Mouse (Mus musculus): Measurements from ENCODE around the gene Taf15. TPM values are rescaled to one million over a fixed set of nuclear protein-coding genes. Genes with fewer than 3 reads are reported as not detected.

Gene Taf15
- 68.5 and 74.6 TPM in 2 replicates for polyA plus RNA-seq (2012; rRNA removed)

GRCm38 (mm10) chr11:83472324-83473234 is at the start of gene Taf15:
Gene Taf15, plus strand, starts transcription at chr11:83473086.

GRCm38 (mm10) chr11:83429355-83429754 is 43.5 kb upstream of the Taf15 start, which contains the start of gene Gas2l2:
Gene Gas2l2, minus strand, starts transcription at chr11:83429455.

GRCm38 (mm10) chr11:83437377-83437776 is 35.5 kb upstream of the Taf15 start, which contains the start of gene 1700020L24Rik:
Gene 1700020L24Rik, plus strand, starts transcription at chr11:83437677.

GRCm38 (mm10) chr11:83462711-83463244 is 10.1 kb upstream of the Taf15 start, which contains the start of gene Mmp28:
Gene Mmp28, minus strand, starts transcription at chr11:83463071.

GRCm38 (mm10) chr11:83522075-83522474 is 49.2 kb downstream of the Taf15 start, which contains the start of gene Heatr9:
Gene Heatr9, minus strand, starts transcription at chr11:83522175.

GRCm38 (mm10) chr11:83530360-83530759 is 57.5 kb downstream of the Taf15 start, which contains the start of gene Ccl5:
Gene Ccl5, minus strand, starts transcription at chr11:83530518.

Other genes with a start within 250 kb of the Taf15 start
- 0.03 and 0.04 TPM in 2 replicates for gene Slfn14, start 186.4 kb upstream of the Taf15 start, polyA plus RNA-seq (2012; rRNA removed)
- gene Ap2b1, start 174.1 kb upstream of the Taf15 start, polyA plus RNA-seq (2012; rRNA removed): 117 and 129 TPM in 2 replicates
- 11.2 and 12.5 TPM in 2 replicates for gene Pex12, start 170.5 kb upstream of the Taf15 start, polyA plus RNA-seq (2012; rRNA removed)
- gene Rasl10b, start 63.9 kb upstream of the Taf15 start, polyA plus RNA-seq (2012; rRNA removed): 84.3 and 91.7 TPM in 2 replicates
- gene Gas2l2, start 43.6 kb upstream of the Taf15 start, polyA plus RNA-seq (2012; rRNA removed): 0.25 and 0.28 TPM in 2 replicates
- gene 1700020L24Rik, start 35.4 kb upstream of the Taf15 start, polyA plus RNA-seq (2012; rRNA removed): 0.45 and 0.64 TPM in 2 replicates
- 3.1 and 3.4 TPM in 2 replicates for gene Mmp28, start 10.0 kb upstream of the Taf15 start, polyA plus RNA-seq (2012; rRNA removed)
- gene Heatr9, start 49.1 kb downstream of the Taf15 start, polyA plus RNA-seq (2012; rRNA removed): not detected in 2 replicates
- not detected in 2 replicates for gene Ccl5, start 57.4 kb downstream of the Taf15 start, polyA plus RNA-seq (2012; rRNA removed)
- 1.7 and 1.8 TPM in 2 replicates for gene Ccl9, start 105.5 kb downstream of the Taf15 start, polyA plus RNA-seq (2012; rRNA removed)
- gene Ccl6, start 120.0 kb downstream of the Taf15 start, polyA plus RNA-seq (2012; rRNA removed): 0.70 and 1.2 TPM in 2 replicates
- gene Rpl9-ps1, start 172.5 kb downstream of the Taf15 start, polyA plus RNA-seq (2012; rRNA removed): not detected in 2 replicates
- gene Ccl3, start 176.3 kb downstream of the Taf15 start, polyA plus RNA-seq (2012; rRNA removed): 1.5 and 1.7 TPM in 2 replicates
- 0.28 and 0.32 TPM in 2 replicates for gene Ccl4, start 189.5 kb downstream of the Taf15 start, polyA plus RNA-seq (2012; rRNA removed)
- not detected in 2 replicates for gene Wfdc17, start 230.9 kb downstream of the Taf15 start, polyA plus RNA-seq (2012; rRNA removed)
- 0.19 and 0.35 TPM in 2 replicates for gene Wfdc18, start 235.9 kb downstream of the Taf15 start, polyA plus RNA-seq (2012; rRNA removed)